Mouse (Mus musculus): ENCODE results near the gene Gm49486. TPM values are rescaled to one million over a fixed set of nuclear protein-coding genes. Genes with fewer than 3 reads are reported as not detected.

Gm49486 gene
- total RNA-seq, 2 experiments from 2014 or later = 0.55 to 0.73 TPM

- no peak for DNase-seq (ENCODE audit: low spot score)
- intact Hi-C loops (cut with DNase I) = loop anchor here (2.0 kb wide), 1 partner anchor 17 kb away; no protein-coding TSS in a partner anchor
These were observed 74.5 kb downstream of the Gm49486 start for GRCm38 (mm10) chr15:79303725-79304124.

GRCm38 (mm10) chr15:79304832-79305231, 75.6 kb downstream of the Gm49486 start:
- intact Hi-C loops (cut with DNase I) = no loop called here
- DNase-seq (ENCODE audit: low spot score) = no peak

- intact Hi-C loops (cut with DNase I) = no loop called here
- no peak for DNase-seq (ENCODE audit: low spot score)
These were observed 76.9 kb downstream of the Gm49486 start for GRCm38 (mm10) chr15:79306043-79306637.

Other genes with a start within 250 kb of the Gm49486 start
- gene H1f0, start 200.9 kb upstream of the Gm49486 start, total RNA-seq (2021) = 10 to 100 TPM; 95.9 to 98.4 TPM
- not detected for gene Galr3, start 187.5 kb upstream of the Gm49486 start, total RNA-seq (2021)
- gene Ankrd54, start 166.5 kb upstream of the Gm49486 start, total RNA-seq (2021) = 1 to 10 TPM; 7.4 to 7.5 TPM
- 10 to 100 TPM; 68.9 to 71.5 TPM for gene Eif3l, start 154.2 kb upstream of the Gm49486 start, total RNA-seq (2021)
- 10 to 100 TPM; 51.9 to 57.7 TPM for gene Micall1, start 120.5 kb upstream of the Gm49486 start, total RNA-seq (2021)
- gene Polr2f, start 88.4 kb upstream of the Gm49486 start, total RNA-seq (2021) = 100 to 1,000 TPM; 132 TPM
- gene 1700088E04Rik, start 88.1 kb upstream of the Gm49486 start, total RNA-seq (2021) = 1 to 10 TPM; 1.6 to 1.7 TPM
- 1 to 10 TPM in 1 of 2 experiments, under 1 TPM in 1; 0.92 to 1.3 TPM for gene Sox10, start 64.2 kb upstream of the Gm49486 start, total RNA-seq (2021)
- 10 to 100 TPM; 21.5 to 22.3 TPM for gene Pick1, start 218 bp upstream of the Gm49486 start, total RNA-seq (2021)
- under 1 TPM; 0.23 to 0.39 TPM for gene Slc16a8, start 25.4 kb downstream of the Gm49486 start, total RNA-seq (2021)
- gene Baiap2l2, start 56.1 kb downstream of the Gm49486 start, total RNA-seq (2021) = 1 to 10 TPM in 1 of 2 experiments, under 1 TPM in 1; 0.78 to 2.4 TPM
- gene Pla2g6, start 99.0 kb downstream of the Gm49486 start, total RNA-seq (2021) = 1 to 10 TPM; 9.6 to 9.9 TPM
- gene Maff, start 117.2 kb downstream of the Gm49486 start, total RNA-seq (2021) = 1 to 10 TPM; 8.1 to 8.3 TPM
- 10 to 100 TPM; 43.0 to 46.7 TPM for gene Tmem184b, start 174.2 kb downstream of the Gm49486 start, total RNA-seq (2021)
- 10 to 100 TPM; 48.4 to 54.0 TPM for gene Csnk1e, start 226.2 kb downstream of the Gm49486 start, total RNA-seq (2021)